In the genomic region with DNA sequence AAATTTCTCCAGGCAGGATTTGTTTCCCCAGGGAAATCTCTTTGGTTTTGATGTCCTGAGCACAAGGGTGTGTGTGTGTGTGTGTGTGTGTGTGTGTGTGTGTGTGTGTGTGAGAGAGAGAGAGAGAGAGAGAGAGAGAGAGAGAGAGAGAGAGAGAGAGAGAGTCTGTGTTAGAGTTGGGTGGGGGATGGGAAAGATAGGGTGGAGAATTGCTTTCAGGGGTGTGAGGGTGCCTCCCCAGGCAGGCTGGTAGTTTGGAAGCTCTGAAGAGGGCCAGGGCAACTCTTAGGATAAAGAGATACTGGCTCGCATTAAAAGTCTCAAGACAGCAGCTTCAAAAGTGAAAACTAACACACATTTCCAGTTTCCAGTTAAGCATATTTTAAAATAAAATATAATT, we compare ENCODE assay signal across 8 mouse cellular contexts.
A peak's percentile ranks its signal among the peaks of the same experiment; 100 is the strongest.
DNase-seq lines count a peak whose midpoint lies in the region; ATAC-seq and TF ChIP-seq lines count a peak whose summit lies in the region.

No protein-coding gene starts in this region.

- peak overlapping the region; percentile 70 for H3K4me3 ChIP-seq in kidney, embryonic 15.5 days (replicated peaks)
- H3K4me3 ChIP-seq in embryonic facial prominence, embryonic 15.5 days (replicated peaks), result peak overlapping the region; percentile 51
- no peak overlapping the region for H3K4me3 ChIP-seq in intestine, embryonic 14.5 days (ENCODE audit: low read depth, low read length)
- peak overlapping the region; percentile 39 for H3K4me3 ChIP-seq in midbrain, postnatal 0 days (ENCODE audit: low read depth, low read length)

- ATAC-seq in kidney, embryonic 15.5 days (replicated peaks; ENCODE audit: low FRiP score), result no peak
- ATAC-seq in embryonic facial prominence, embryonic 15.5 days (ENCODE audit: insufficient number of reproducible peaks, low FRiP score, low TSS enrichment, low read depth), result no peak
- no peak for ATAC-seq in intestine, embryonic 14.5 days (replicated peaks; ENCODE audit: low FRiP score, low TSS enrichment, low read depth)
- no peak for ATAC-seq in midbrain, postnatal 0 days (ENCODE audit: low FRiP score)

- H3K4me2 ChIP-seq in kidney, embryonic 15.5 days, result peak overlapping the region; percentile 80
- peak overlapping the region; percentile 90 for H3K4me2 ChIP-seq in embryonic facial prominence, embryonic 15.5 days (replicated peaks)
- H3K4me2 ChIP-seq in intestine, embryonic 14.5 days (ENCODE audit: low read length), result peak overlapping the region; percentile 57
- peak overlapping the region; percentile 71 for H3K4me2 ChIP-seq in midbrain, postnatal 0 days (ENCODE audit: low read depth, low read length, poor library complexity, severe bottlenecking)

- WGBS in kidney, embryonic 15.5 days, result 29% methylated on average over 1 of the region's 1 CpGs
- WGBS in embryonic facial prominence, embryonic 15.5 days, result 50% methylated on average over 1 of the region's 1 CpGs
- 47% methylated on average over 1 of the region's 1 CpGs for WGBS in intestine, embryonic 14.5 days
- WGBS in midbrain, postnatal 0 days, result 61% methylated on average over 1 of the region's 1 CpGs

- no peak for DNase-seq in kidney, postnatal 14 days
- DNase-seq in intestine, embryonic 14.5 days (ENCODE audit: low spot score), result no peak
- DNase-seq in midbrain, postnatal 0 days (ENCODE audit: low spot score), result no peak
- no peak for DNase-seq in right cerebral cortex, postnatal 25 days
- no peak for DNase-seq in natural killer cell, adult 2 months (ENCODE audit: low spot score in 2 of 2)
- DNase-seq in gastrocnemius, postnatal 14 days, result no peak

- H3K27me3 ChIP-seq in kidney, embryonic 15.5 days, result peaks cover 8% of the 10 kb centered on the region; the same call in 1 of the 2 replicates
- H3K27me3 ChIP-seq in embryonic facial prominence, embryonic 15.5 days, result peaks cover 35% of the 10 kb centered on the region
- peaks cover 84% of the 10 kb centered on the region for H3K27me3 ChIP-seq in intestine, embryonic 14.5 days (replicated peaks; ENCODE audit: control insufficient read depth, insufficient read depth, low read length)
- peaks cover 12% of the 10 kb centered on the region; the same call in 1 of the 2 replicates for H3K27me3 ChIP-seq in midbrain, postnatal 0 days (ENCODE audit: insufficient read depth, low read length)

- no peaks in the 10 kb centered on the region for H3K36me3 ChIP-seq in kidney, embryonic 15.5 days
- no peaks in the 10 kb centered on the region for H3K36me3 ChIP-seq in embryonic facial prominence, embryonic 15.5 days
- H3K36me3 ChIP-seq in intestine, embryonic 14.5 days (ENCODE audit: control insufficient read depth, insufficient read depth, low read length), result no peaks in the 10 kb centered on the region
- H3K36me3 ChIP-seq in midbrain, postnatal 0 days (ENCODE audit: insufficient read depth, low read length), result no peaks in the 10 kb centered on the region

- H3K27ac ChIP-seq in kidney, embryonic 15.5 days, result peak overlapping the region; percentile 97
- no peak overlapping the region for H3K27ac ChIP-seq in embryonic facial prominence, embryonic 15.5 days (replicated peaks)
- H3K27ac ChIP-seq in intestine, embryonic 14.5 days (ENCODE audit: low read depth), result no peak overlapping the region
- no peak overlapping the region for H3K27ac ChIP-seq in midbrain, postnatal 0 days (ENCODE audit: low read depth, low read length)

- intact Hi-C loops in gastrocnemius, postnatal 14 days (cut with DNase I; ENCODE audit: low total_unique reads), result loop anchor here (10.0 kb wide), 1 partner anchor 501 kb away; no protein-coding TSS in a partner anchor

- H3K4me1 ChIP-seq in kidney, embryonic 15.5 days, result peaks cover 35% of the 10 kb centered on the region
- H3K4me1 ChIP-seq in embryonic facial prominence, embryonic 15.5 days, result peaks cover 10% of the 10 kb centered on the region
- H3K4me1 ChIP-seq in intestine, embryonic 14.5 days (replicated peaks; ENCODE audit: control insufficient read depth, insufficient read depth, low read length), result no peaks in the 10 kb centered on the region
- peaks cover 4% of the 10 kb centered on the region; the same call in 1 of the 2 replicates for H3K4me1 ChIP-seq in midbrain, postnatal 0 days (ENCODE audit: insufficient read depth, low read length)

- peak overlapping the region; percentile 78; the same call in 1 of the 2 replicates for H3K9ac ChIP-seq in kidney, embryonic 15.5 days
- no peak overlapping the region for H3K9ac ChIP-seq in embryonic facial prominence, embryonic 15.5 days
- no peak overlapping the region for H3K9ac ChIP-seq in intestine, embryonic 14.5 days (ENCODE audit: low read length)
- no peak overlapping the region for H3K9ac ChIP-seq in midbrain, postnatal 0 days (replicated peaks; ENCODE audit: low read length, poor library complexity, severe bottlenecking)

- no peak for TF ChIP-seq CTCF in midbrain, postnatal 0 days (IDR thresholded peaks at IDR 0.05)

- H3K9me3 ChIP-seq in kidney, embryonic 15.5 days (replicated peaks), result no peaks in the 10 kb centered on the region
- no peaks in the 10 kb centered on the region for H3K9me3 ChIP-seq in embryonic facial prominence, embryonic 15.5 days (replicated peaks)
- H3K9me3 ChIP-seq in intestine, embryonic 14.5 days (ENCODE audit: control insufficient read depth, low read length), result no peaks in the 10 kb centered on the region
- no peaks in the 10 kb centered on the region for H3K9me3 ChIP-seq in midbrain, postnatal 0 days (ENCODE audit: low read length)
